Mouse (Mus musculus) erythroblast, embryonic 14.5 days (primary cell): Measurements from ENCODE around the gene Tenm4. TPM values are rescaled to one million over a fixed set of nuclear protein-coding genes. Genes with fewer than 3 reads are reported as not detected.

Source experiments
- H3K27me3 ChIP-seq: 2 replicates; pipeline ENCODE4 v1.6.1; 2012; ENCODE audit warnings: inconsistent platforms; ENCODE audit not compliant: control insufficient read depth
- H3K36me3 ChIP-seq: 2 replicates; pipeline ENCODE4 v1.6.1; 2012; ENCODE audit warnings: mild to moderate bottlenecking, inconsistent platforms; ENCODE audit not compliant: control insufficient read depth
- H3K4me1 ChIP-seq: 2 replicates; pipeline ENCODE4 v1.6.1; 2012; ENCODE audit warnings: inconsistent platforms; ENCODE audit not compliant: control insufficient read depth
- H3K4me3 ChIP-seq: replicated peaks from 2 replicates; pipeline ENCODE3; 2012; ENCODE audit warnings: moderate library complexity, mild to moderate bottlenecking, inconsistent platforms
- H3K9me3 ChIP-seq: 2 replicates; pipeline ENCODE4 v1.6.1; 2012; ENCODE audit warnings: low read length, inconsistent platforms, mixed read lengths; ENCODE audit not compliant: control insufficient read depth
- GATA1 ChIP-seq: IDR thresholded peaks from 2 replicates; pipeline ENCODE4 v1.6.1; 2012; ENCODE audit warnings: low read length, inconsistent platforms, mixed read lengths
- TAL1 ChIP-seq: IDR thresholded peaks from 3 replicates; pipeline ENCODE4 v1.6.1; 2012; ENCODE audit warnings: low read length, inconsistent platforms, mixed read lengths
- polyA plus RNA-seq: library from polyadenylated mRNA; stranded (reverse); fragments of >175 nt; gene quantifications from 2 replicates; pipeline ENCODE4 v1.2.3, GENCODE M21; 2012

Gene Tenm4
- polyA plus RNA-seq, 1 experiment: not detected

DNA sequence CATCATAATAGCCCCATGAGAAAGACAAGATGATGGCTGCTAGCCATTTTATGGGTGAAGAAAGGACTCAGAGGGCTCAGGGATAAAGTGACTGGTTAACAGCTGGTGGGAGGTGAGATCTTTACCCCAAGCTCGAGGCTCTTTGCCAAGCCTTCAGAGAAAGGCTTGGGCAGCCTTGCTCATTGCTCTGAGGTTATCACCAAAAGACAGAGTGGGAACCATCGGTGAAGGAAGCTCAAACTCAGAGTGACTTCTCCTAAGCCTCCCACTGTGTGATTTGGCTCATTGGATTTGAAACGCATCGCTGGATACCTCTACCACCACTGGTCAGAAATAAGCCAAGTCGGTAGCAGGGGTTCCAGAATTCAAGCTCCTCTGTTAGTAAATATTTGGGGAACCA, 19.1 kb upstream of the Tenm4 start:
- Histone ChIP-seq H3K9me3 (peaks cover 4% of the 10 kb centered on the region; the same call in 1 of the 2 replicates), H3K36me3 (no peaks in the 10 kb centered on the region)
- TF ChIP-seq GATA1 (no peak), TAL1 (no peak)

DNA sequence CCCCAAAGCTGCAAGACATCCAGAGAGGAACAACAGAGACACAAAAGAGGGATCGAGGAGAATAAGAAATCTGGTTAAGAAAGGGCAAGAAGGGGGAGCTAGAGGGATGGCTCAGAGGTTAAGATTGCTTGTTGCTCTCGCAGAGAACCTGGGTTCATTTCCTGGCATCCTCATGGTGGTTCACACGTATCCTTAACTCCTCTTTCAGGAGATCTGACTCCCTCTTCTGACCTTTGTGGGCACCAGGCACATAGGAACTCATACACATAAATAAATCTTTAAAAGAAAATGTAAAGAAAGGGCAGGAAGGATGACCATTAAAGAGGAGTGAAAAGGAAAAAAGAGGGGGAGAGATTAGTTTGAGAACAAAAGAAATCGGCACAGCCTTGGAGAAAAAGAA, 18.6 kb upstream of the Tenm4 start:
- no peaks in the 10 kb centered on the region for H3K27me3 ChIP-seq
- H3K9me3 ChIP-seq: peaks cover 3% of the 10 kb centered on the region; the same call in 1 of the 2 replicates
- H3K4me1 ChIP-seq: no peaks in the 10 kb centered on the region
- no peaks in the 10 kb centered on the region for H3K36me3 ChIP-seq
- no peak overlapping the region for H3K4me3 ChIP-seq
- TF ChIP-seq GATA1 (no peak), TAL1 (no peak)

More for the DNA sequence above, 19.1 kb upstream of the Tenm4 start:
- H3K27me3 ChIP-seq: no peaks in the 10 kb centered on the region
- H3K4me1 ChIP-seq: no peaks in the 10 kb centered on the region
- no peak overlapping the region for H3K4me3 ChIP-seq

DNA sequence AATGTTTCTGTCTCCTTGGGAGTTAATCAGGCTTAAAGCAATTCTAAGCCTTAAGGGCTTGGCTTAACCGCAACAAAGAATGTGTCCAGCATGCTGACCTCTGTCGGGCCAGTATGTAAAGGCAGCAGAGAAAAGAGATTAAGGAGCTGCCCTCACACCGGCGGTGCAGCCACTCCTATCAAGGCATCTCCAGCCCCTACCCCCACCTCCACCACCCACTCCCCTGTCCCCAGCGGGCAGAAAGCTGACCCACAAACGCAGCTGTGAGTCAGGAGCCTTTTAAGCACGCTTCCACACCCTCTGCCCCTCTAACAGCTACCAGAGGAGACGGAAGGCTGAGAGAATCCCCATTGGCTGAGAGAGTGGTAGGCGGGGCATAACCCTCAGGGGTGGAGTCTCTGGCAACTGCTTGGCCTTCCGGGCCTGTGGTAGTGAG, 18.1 kb upstream of the Tenm4 start:
- TF ChIP-seq TAL1 (no peak), GATA1 (no peak)
- Histone ChIP-seq H3K9me3 (peaks cover 2% of the 10 kb centered on the region; the same call in 1 of the 2 replicates), H3K27me3 (no peaks in the 10 kb centered on the region), H3K36me3 (no peaks in the 10 kb centered on the region), H3K4me3 (no peak overlapping the region), H3K4me1 (no peaks in the 10 kb centered on the region)

DNA sequence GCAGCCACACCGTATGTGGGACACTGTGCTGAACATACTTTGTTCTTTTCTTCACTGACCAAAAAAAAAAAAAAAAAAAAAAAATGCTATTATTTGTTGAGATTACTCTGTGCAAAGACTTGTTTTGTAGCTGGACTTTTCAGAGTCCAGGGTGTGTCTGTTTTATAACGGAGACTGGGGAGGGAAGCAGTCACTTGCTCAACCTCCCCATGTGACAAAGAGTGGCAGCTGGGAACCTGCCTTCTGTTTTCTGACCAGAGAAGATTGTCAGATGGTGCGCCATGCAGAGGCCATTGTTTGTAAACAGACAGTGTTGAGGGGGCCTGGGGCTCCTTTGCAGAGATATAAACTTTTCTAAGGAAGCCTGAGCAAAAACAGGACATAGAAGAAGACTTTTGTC, 17.0 kb upstream of the Tenm4 start:
- H3K4me3 ChIP-seq: no peak overlapping the region
- no peaks in the 10 kb centered on the region for H3K36me3 ChIP-seq
- no peaks in the 10 kb centered on the region for H3K27me3 ChIP-seq
- no peaks in the 10 kb centered on the region for H3K4me1 ChIP-seq
- TF ChIP-seq TAL1: no peak
- TF ChIP-seq GATA1: no peak
- H3K9me3 ChIP-seq: no peaks in the 10 kb centered on the region; the same call in 1 of the 2 replicates

DNA sequence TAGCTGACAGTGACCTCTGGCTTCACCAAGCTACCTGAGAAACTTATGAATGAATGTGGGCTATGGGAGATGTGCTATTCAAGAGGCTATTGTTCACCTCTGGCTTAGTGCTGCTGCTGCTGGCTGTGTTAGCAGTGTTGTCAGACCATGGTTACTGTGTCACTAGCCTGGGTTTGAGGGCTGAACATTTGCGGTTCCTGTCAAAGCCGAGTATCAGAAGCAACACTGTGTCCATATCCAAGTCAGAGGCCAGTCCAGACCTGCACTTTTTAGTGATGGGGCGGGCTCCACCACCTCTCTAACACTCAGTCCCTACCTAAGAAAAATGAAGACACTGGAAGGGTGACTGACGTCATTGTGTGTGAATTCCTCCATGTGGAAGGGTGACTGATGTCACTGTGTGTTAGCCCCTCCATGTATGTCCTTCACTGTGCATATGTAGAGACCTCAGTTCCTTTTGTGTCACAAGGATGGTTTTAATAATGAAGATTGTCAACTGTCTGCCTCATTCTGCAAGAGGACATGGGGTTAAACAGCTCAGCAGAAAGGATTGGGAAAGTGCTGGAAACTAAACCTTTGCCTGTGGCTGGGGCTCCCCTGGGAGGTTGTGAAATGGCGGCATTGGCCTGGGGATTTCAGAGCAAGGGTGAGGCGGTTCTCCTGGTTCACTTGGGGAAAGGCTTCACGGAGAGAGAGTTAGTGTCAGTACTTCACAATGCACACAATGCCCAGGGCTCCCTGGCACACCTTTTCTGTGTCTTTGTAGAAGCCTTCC, 14.4 kb upstream of the Tenm4 start:
- Histone ChIP-seq H3K4me3 (no peak overlapping the region), H3K4me1 (no peaks in the 10 kb centered on the region), H3K27me3 (no peaks in the 10 kb centered on the region), H3K36me3 (no peaks in the 10 kb centered on the region), H3K9me3 (no peaks in the 10 kb centered on the region; the same call in 1 of the 2 replicates)
- no peak for TF ChIP-seq GATA1
- TF ChIP-seq TAL1: no peak

DNA sequence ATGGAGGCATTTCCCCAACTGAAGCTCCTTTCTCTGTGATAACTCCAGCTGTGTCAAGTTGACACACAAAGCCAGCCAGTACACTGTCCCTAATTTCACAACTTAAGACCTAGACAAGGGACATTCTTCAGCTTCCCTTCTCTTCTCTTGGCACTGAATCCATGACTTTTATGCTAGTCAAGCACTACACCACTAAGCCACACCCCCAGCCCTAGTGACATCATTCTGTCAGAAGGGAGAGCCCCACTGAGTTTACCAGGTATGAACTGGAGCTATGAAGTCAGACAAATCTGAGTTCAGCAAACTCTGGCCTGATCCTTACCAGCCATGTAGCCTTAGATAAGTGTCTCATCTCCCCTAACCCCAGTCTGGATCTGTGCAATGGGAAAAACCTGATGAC, 6.9 kb upstream of the Tenm4 start:
- Histone ChIP-seq H3K4me3 (no peak overlapping the region), H3K9me3 (peaks cover 3% of the 10 kb centered on the region; the same call in 1 of the 2 replicates), H3K4me1 (no peaks in the 10 kb centered on the region), H3K36me3 (no peaks in the 10 kb centered on the region), H3K27me3 (no peaks in the 10 kb centered on the region)
- no peak for TF ChIP-seq GATA1
- no peak for TF ChIP-seq TAL1

DNA sequence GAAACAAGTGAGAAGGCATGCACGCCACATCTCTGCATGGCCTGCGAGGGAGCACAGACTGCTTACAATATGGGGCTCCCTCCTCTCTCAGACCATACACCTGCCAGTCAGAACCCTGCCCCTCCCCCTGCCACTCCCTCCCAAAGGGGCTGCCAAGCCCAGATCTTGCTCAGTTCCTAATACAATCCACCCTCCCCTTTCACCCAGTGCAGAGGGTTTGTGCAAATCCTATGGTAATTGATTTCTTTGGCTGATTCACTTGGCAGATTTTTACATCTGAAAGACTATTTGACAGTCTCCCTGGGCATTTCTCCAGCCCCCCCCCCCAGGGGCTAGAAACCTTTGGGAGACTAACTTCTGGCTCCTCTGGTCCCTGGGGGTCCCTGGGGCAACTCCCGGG, 2.1 kb upstream of the Tenm4 start:
- no peak overlapping the region for H3K4me3 ChIP-seq
- no peaks in the 10 kb centered on the region; the same call in 1 of the 2 replicates for H3K9me3 ChIP-seq
- no peaks in the 10 kb centered on the region for H3K4me1 ChIP-seq
- TF ChIP-seq GATA1 (no peak), TAL1 (no peak)
- no peaks in the 10 kb centered on the region for H3K36me3 ChIP-seq
- H3K27me3 ChIP-seq: no peaks in the 10 kb centered on the region

DNA sequence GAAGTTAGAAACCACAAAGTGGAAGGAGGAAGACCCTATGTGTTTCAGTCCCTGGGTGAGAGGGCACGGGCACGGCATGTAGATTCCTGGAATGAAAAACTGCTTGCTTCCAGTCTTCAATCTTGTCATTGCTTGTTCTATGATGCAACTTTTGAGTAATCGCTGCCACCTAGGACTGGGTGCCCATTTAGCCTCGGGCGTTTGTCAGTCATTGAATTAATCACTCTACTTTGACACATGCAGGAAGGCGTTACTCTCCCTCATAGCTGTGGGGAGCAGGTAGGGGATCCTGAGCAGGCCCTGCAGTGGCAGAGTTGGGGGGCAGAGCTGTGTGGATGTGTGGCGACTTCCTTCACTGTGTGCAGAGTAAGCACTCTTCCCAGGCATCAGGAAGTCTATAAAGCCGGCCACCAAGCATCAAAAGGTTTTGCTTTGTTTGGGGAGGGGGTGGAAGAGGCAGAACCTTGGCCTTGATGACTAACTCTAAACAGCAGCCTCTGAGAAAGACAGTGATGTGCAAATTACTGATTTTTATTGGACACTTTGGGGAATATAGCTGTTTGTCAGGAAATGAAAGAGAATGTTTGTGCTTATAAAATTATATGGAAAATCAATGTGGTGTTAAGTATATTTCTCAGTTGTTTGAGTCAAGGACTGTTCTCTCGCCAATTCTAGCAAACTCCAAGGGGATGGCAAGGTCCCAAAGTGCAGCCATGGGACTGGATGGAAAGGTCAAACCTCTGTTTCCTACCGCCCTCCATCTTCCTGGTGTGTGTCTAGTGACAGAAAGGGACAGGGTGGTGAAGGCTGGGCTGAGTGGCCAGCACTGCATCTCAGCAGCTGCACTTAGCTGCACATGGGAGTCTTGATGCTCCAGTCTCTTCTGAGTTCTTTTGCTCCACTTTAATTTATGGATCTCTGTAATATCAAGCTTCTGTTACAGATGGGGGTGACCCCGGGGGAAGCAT, 834 bp downstream of the Tenm4 start:
- no peaks in the 10 kb centered on the region for H3K36me3 ChIP-seq
- no peaks in the 10 kb centered on the region for H3K4me1 ChIP-seq
- H3K4me3 ChIP-seq: no peak overlapping the region
- H3K9me3 ChIP-seq: no peaks in the 10 kb centered on the region
- H3K27me3 ChIP-seq: no peaks in the 10 kb centered on the region
- TF ChIP-seq GATA1: no peak
- TF ChIP-seq TAL1: no peak

DNA sequence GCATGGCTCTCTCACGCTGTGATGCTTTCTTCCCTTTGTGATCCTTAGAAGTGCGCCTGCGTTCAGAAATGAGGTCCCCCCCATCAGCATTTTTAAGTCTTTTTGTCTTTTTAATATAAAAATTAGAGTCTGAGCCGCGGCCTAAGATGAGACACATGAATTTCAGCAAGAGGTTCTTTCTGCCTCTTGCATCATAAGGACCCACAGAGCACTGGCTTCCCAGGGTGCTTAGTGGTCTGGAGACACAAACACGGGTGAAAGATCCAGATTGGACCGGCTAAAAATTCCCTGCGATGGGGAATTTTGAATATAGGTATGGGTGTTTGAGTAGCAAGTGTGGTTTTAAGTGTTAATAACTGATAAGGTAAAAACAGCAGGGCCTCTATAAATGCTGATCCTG, 5.7 kb downstream of the Tenm4 start:
- no peak overlapping the region for H3K4me3 ChIP-seq
- TF ChIP-seq TAL1: no peak
- TF ChIP-seq GATA1: no peak

More for the DNA sequence above, 5.7 kb downstream of the Tenm4 start:
- Histone ChIP-seq H3K4me1 (no peaks in the 10 kb centered on the region), H3K36me3 (no peaks in the 10 kb centered on the region), H3K9me3 (peaks cover under 1% of the 10 kb centered on the region; the same call in 1 of the 2 replicates), H3K27me3 (no peaks in the 10 kb centered on the region)
